In the genomic region with DNA sequence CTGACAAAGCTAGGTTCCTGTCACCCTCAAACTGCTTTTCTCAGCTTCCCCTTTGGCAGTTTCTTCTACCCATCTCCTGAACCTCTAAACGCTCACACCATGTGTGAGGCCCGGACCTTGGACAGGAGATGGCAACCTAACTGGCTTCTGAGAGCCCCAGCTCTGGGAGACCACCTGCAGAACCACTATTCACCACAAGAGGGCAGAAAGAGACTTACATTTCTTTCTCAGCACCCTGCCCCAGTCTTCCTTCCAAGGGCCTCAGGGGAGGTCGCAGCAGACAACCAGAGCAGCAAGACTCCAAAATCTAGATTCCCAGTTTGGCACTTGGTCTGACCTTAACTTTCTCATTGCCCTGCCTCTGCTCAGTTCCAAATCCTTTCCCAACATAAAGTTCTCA, we compare ENCODE assay signal across 8 mouse cellular contexts. TPM values are rescaled to one million over a fixed set of nuclear protein-coding genes. Genes with fewer than 3 reads are reported as not detected.
A peak's percentile ranks its signal among the peaks of the same experiment; 100 is the strongest.
DNase-seq lines count a peak whose midpoint lies in the region; ATAC-seq and TF ChIP-seq lines count a peak whose summit lies in the region.

No protein-coding gene starts in this region.

- peaks cover 71% of the 10 kb centered on the region in 2 experiments for H3K36me3 ChIP-seq in CH12.LX (replicated peaks in 1 of 2; ENCODE audit: control insufficient read depth in 1 of 2, insufficient read depth in 1 of 2, low read length in 1 of 2)
- no peaks in the 10 kb centered on the region for H3K36me3 ChIP-seq in heart, adult 2 months (ENCODE audit: control insufficient read depth, insufficient read depth, low read length)
- H3K36me3 ChIP-seq in kidney, postnatal 0 days (ENCODE audit: insufficient read depth, low read length): peaks cover 32% of the 10 kb centered on the region
- peaks cover 28% of the 10 kb centered on the region for H3K36me3 ChIP-seq in liver, postnatal 0 days (replicated peaks; ENCODE audit: insufficient read depth, low read length)

- ATAC-seq in kidney, postnatal 0 days (replicated peaks; ENCODE audit: low FRiP score, low read depth): no peak
- ATAC-seq in liver, postnatal 0 days: no peak

- TF ChIP-seq CTCF in CH12.LX (conservative IDR thresholded peaks at IDR 0.05 in 1 of 2, IDR thresholded peaks at IDR 0.05 in 1 of 2; ENCODE audit: low read depth in 2 of 2, low read length in 2 of 2): peak; percentile 92 to 98
- peak; percentile 95 for TF ChIP-seq CTCF in heart, adult 2 months (IDR thresholded peaks at IDR 0.05)
- peak; percentile 85 for TF ChIP-seq CTCF in kidney, postnatal 0 days (IDR thresholded peaks at IDR 0.05; ENCODE audit: low read depth)
- peak; percentile 86 for TF ChIP-seq CTCF in liver, postnatal 0 days (IDR thresholded peaks at IDR 0.05; ENCODE audit: low read depth)

- WGBS in heart, adult 2 months: 15% methylated on average over 3 of the region's 3 CpGs
- 17% methylated on average over 3 of the region's 3 CpGs for WGBS in kidney, postnatal 0 days
- WGBS in liver, postnatal 0 days (ENCODE audit: insufficient replicate concordance): 12% methylated on average over 3 of the region's 3 CpGs

- no peak overlapping the region for H3K27ac ChIP-seq in CH12.LX (ENCODE audit: insufficient read depth, low read depth)
- H3K27ac ChIP-seq in heart, adult 2 months: no peak overlapping the region; the same call in 1 of the 2 replicates
- no peak overlapping the region for H3K27ac ChIP-seq in kidney, postnatal 0 days
- H3K27ac ChIP-seq in liver, postnatal 0 days (ENCODE audit: low read depth): no peak overlapping the region

- no peak for TF ChIP-seq POLR2A in CH12.LX (IDR thresholded peaks at IDR 0.05; ENCODE audit: low read depth, low read length)
- no peak for TF ChIP-seq POLR2A in heart, adult 2 months (IDR thresholded peaks at IDR 0.05; ENCODE audit: insufficient read depth, low read depth, low read length)

- no peaks in the 10 kb centered on the region for H3K79me2 ChIP-seq in CH12.LX (replicated peaks; ENCODE audit: control insufficient read depth, extremely low read depth, insufficient read depth, poor library complexity, severe bottlenecking)
- H3K79me2 ChIP-seq in heart, adult 2 months (replicated peaks; ENCODE audit: control insufficient read depth, insufficient read depth, low read length): no peaks in the 10 kb centered on the region

- H3K9me3 ChIP-seq in CH12.LX (replicated peaks; ENCODE audit: low read length): no peaks in the 10 kb centered on the region
- no peaks in the 10 kb centered on the region for H3K9me3 ChIP-seq in kidney, postnatal 0 days (replicated peaks; ENCODE audit: low read length)
- no peaks in the 10 kb centered on the region for H3K9me3 ChIP-seq in liver, postnatal 0 days (ENCODE audit: low read length)

- H3K27me3 ChIP-seq in CH12.LX (replicated peaks): no peaks in the 10 kb centered on the region
- no peaks in the 10 kb centered on the region for H3K27me3 ChIP-seq in heart, adult 2 months (ENCODE audit: control insufficient read depth, insufficient read depth, low read length)
- no peaks in the 10 kb centered on the region for H3K27me3 ChIP-seq in kidney, postnatal 0 days (ENCODE audit: insufficient read depth, low read length)
- H3K27me3 ChIP-seq in liver, postnatal 0 days (ENCODE audit: insufficient read depth, low read length): no peaks in the 10 kb centered on the region

- H3K4me2 ChIP-seq in CH12.LX (ENCODE audit: insufficient read depth, low read depth, poor library complexity, severe bottlenecking): no peak overlapping the region
- no peak overlapping the region for H3K4me2 ChIP-seq in kidney, postnatal 0 days (ENCODE audit: low read length)
- H3K4me2 ChIP-seq in liver, postnatal 0 days (ENCODE audit: low read depth, low read length): no peak overlapping the region

- dilution Hi-C loops in CH12.LX (cut with MboI; ENCODE audit: extremely low pct_ligation_motif_present, extremely low pct_unique_long_range_greater_than_20kb, low sequenced_read_pairs): no loop called here

- H3K4me3 ChIP-seq in CH12.LX (replicated peaks in 1 of 3; ENCODE audit: low read depth in 2 of 3, low read length in 2 of 3, poor library complexity in 1 of 3): no peak overlapping the region
- no peak overlapping the region for H3K4me3 ChIP-seq in heart, adult 2 months
- H3K4me3 ChIP-seq in kidney, postnatal 0 days (replicated peaks; ENCODE audit: low read depth, low read length): no peak overlapping the region
- no peak overlapping the region for H3K4me3 ChIP-seq in liver, postnatal 0 days (ENCODE audit: low read depth, low read length)

- no peak overlapping the region for H3K9ac ChIP-seq in CH12.LX (ENCODE audit: insufficient read depth, low read depth)
- no peak overlapping the region for H3K9ac ChIP-seq in heart, adult 2 months (ENCODE audit: low read depth, low read length)
- no peak overlapping the region for H3K9ac ChIP-seq in kidney, postnatal 0 days (ENCODE audit: low read depth, low read length)
- H3K9ac ChIP-seq in liver, postnatal 0 days (replicated peaks): no peak overlapping the region

- in situ Hi-C loops in CH12.LX (cut with MboI; ENCODE audit: low pct_ligation_motif_present, low pct_unique_long_range_greater_than_20kb, low sequenced_read_pairs): loop anchor here (10.0 kb wide), 1 partner anchor 165 kb away; the partner anchor contains the start of gene Zbtb39

- TF ChIP-seq RAD21 in CH12.LX (IDR thresholded peaks at IDR 0.05; ENCODE audit: low read depth, low read length): peak; percentile 95

- H3K4me1 ChIP-seq in CH12.LX (ENCODE audit: control insufficient read depth in 1 of 2, insufficient read depth in 2 of 2): peaks cover 0 to 6% of the 10 kb centered on the region in 2 experiments; a peak in 2 of 4 replicates
- H3K4me1 ChIP-seq in heart, adult 2 months (ENCODE audit: control insufficient read depth, insufficient read depth, low read length): peaks cover 3% of the 10 kb centered on the region
- H3K4me1 ChIP-seq in kidney, postnatal 0 days (replicated peaks; ENCODE audit: insufficient read depth, low read length): peaks cover 2% of the 10 kb centered on the region; the same call in 1 of the 2 replicates
- peaks cover 9% of the 10 kb centered on the region for H3K4me1 ChIP-seq in liver, postnatal 0 days (ENCODE audit: insufficient read depth)

- intact Hi-C loops in heart, adult 2 months (cut with DNase I): loop anchor here (2.0 to 10.0 kb wide), 3 partner anchors 53 to 165 kb away; partner anchors contain the start of gene Zbtb39

- TF ChIP-seq EP300 in CH12.LX (IDR thresholded peaks at IDR 0.05; ENCODE audit: low read length): no peak
- 0 out of 2 replicates have a peak, but pooled peaks have one; percentile 48 for TF ChIP-seq EP300 in heart, adult 2 months (IDR thresholded peaks at IDR 0.05; ENCODE audit: insufficient read depth, low read depth, low read length)
- TF ChIP-seq EP300 in liver, postnatal 0 days (IDR thresholded peaks at IDR 0.05; ENCODE audit: low read depth): no peak

- peak; percentile 87 for DNase-seq in CH12.LX (ENCODE audit: extremely low read depth)
- DNase-seq in adrenal gland, adult (ENCODE audit: inconsistent age in 2 of 2, low spot score in 1 of 2): peak; percentile 75 to 94
- DNase-seq in embryo, embryonic 10 days (ENCODE audit: low spot score): peak; percentile 83
- DNase-seq in heart, adult 2 months: peak; percentile 65 to 68
- peak; percentile 94 for DNase-seq in kidney, postnatal 0 days (ENCODE audit: low spot score)
- peak; percentile 78 for DNase-seq in liver, postnatal 0 days
- DNase-seq in ovary, postnatal 14 days (ENCODE audit: low spot score): peak; percentile 86
- DNase-seq in thymus, postnatal 4 days: peak; percentile 85

TF ChIP-seq in CH12.LX, 34 proteins besides CTCF, POLR2A, EP300 and RAD21 (continues in another document):
- TF ChIP-seq SMC3 (IDR thresholded peaks at IDR 0.05; ENCODE audit: low read depth, low read length) (peak; percentile 93), BHLHE40 (IDR thresholded peaks at IDR 0.05; ENCODE audit: low read depth, low read length) (0 out of 2 replicates have a peak, but pooled peaks have one; percentile 11), SIN3A (IDR thresholded peaks at IDR 0.05; ENCODE audit: low read length) (0 out of 2 replicates have a peak, but pooled peaks have one; percentile 45), MEF2A (IDR thresholded peaks at IDR 0.05; ENCODE audit: borderline replicate concordance, low read depth, low read length) (0 out of 2 replicates have a peak, but pooled peaks have one; percentile 36), ZC3H11A (IDR thresholded peaks at IDR 0.05; ENCODE audit: low read depth, low read length) (peak; percentile 92)

RNA-seq across cellular contexts. Expression of gene Nxph4, which starts 35.1 kb away (rescaled TPM):
- 0.13 TPM in 1 of 2 replicates, not detected in the other for total RNA-seq in CH12.LX (2012; rRNA removed)
- not detected in 2 replicates for total RNA-seq in CH12.LX (2014; rRNA removed)
- polyA plus RNA-seq in CH12.LX (2012; ENCODE audit: insufficient read length, low read depth): 0.14 and 0.15 TPM in 2 replicates
- total RNA-seq in heart, adult 2 months (2021): under 1 TPM; 0.34 to 0.68 TPM
- polyA plus RNA-seq in heart, adult 2 months (2012; rRNA removed): 0.39 and 0.41 TPM in 2 replicates
- polyA plus RNA-seq in kidney, postnatal 0 days (2015; fragmentation: Nextera tagmentation; extraction: Ambion mirVana): 0.93 and 1.1 TPM in 2 replicates
- polyA plus RNA-seq in liver, postnatal 0 days (2015; fragmentation: Nextera tagmentation; extraction: Ambion mirVana): not detected in 2 replicates

RNA-seq across cellular contexts. Expression of gene Shmt2, which starts 47.2 kb away (rescaled TPM):
- total RNA-seq in CH12.LX (2012; rRNA removed) (252 and 317 TPM in 2 replicates), CH12.LX (2014; rRNA removed) (267 and 273 TPM in 2 replicates)
- 315 and 353 TPM in 2 replicates for polyA plus RNA-seq in CH12.LX (2012; ENCODE audit: insufficient read length, low read depth)
- 10 to 100 TPM; 42.6 to 43.4 TPM for total RNA-seq in heart, adult 2 months (2021)
- 60.9 and 67.0 TPM in 2 replicates for polyA plus RNA-seq in heart, adult 2 months (2012; rRNA removed)
- polyA plus RNA-seq in kidney, postnatal 0 days (2015; fragmentation: Nextera tagmentation; extraction: Ambion mirVana): 71.1 and 76.0 TPM in 2 replicates
- polyA plus RNA-seq in liver, postnatal 0 days (2015; fragmentation: Nextera tagmentation; extraction: Ambion mirVana): 62.6 and 75.0 TPM in 2 replicates

RNA-seq across cellular contexts. Expression of gene Lrp1, which starts 51.5 kb away (rescaled TPM):
- total RNA-seq in CH12.LX (2012; rRNA removed) (16.5 and 51.2 TPM in 2 replicates), CH12.LX (2014; rRNA removed) (3.1 and 3.3 TPM in 2 replicates)
- 11.0 and 11.8 TPM in 2 replicates for polyA plus RNA-seq in CH12.LX (2012; ENCODE audit: insufficient read length, low read depth)
- 10 to 100 TPM; 74.0 to 79.5 TPM for total RNA-seq in heart, adult 2 months (2021)
- polyA plus RNA-seq in heart, adult 2 months (2012; rRNA removed): 74.1 and 83.7 TPM in 2 replicates
- polyA plus RNA-seq in kidney, postnatal 0 days (2015; fragmentation: Nextera tagmentation; extraction: Ambion mirVana): 42.6 and 44.5 TPM in 2 replicates
- polyA plus RNA-seq in liver, postnatal 0 days (2015; fragmentation: Nextera tagmentation; extraction: Ambion mirVana): 44.7 and 49.2 TPM in 2 replicates

RNA-seq across cellular contexts. Expression of gene Ndufa4l2, which starts 54.7 kb away (rescaled TPM):
- 0.47 and 0.80 TPM in 2 replicates for total RNA-seq in CH12.LX (2012; rRNA removed)
- total RNA-seq in CH12.LX (2014; rRNA removed): not detected in 2 replicates
- not detected in 2 replicates for polyA plus RNA-seq in CH12.LX (2012; ENCODE audit: insufficient read length, low read depth)
- 10 to 100 TPM; 20.1 to 27.9 TPM for total RNA-seq in heart, adult 2 months (2021)
- 45.1 and 64.4 TPM in 2 replicates for polyA plus RNA-seq in heart, adult 2 months (2012; rRNA removed)
- polyA plus RNA-seq in kidney, postnatal 0 days (2015; fragmentation: Nextera tagmentation; extraction: Ambion mirVana): 57.8 and 63.2 TPM in 2 replicates
- 13.1 and 23.1 TPM in 2 replicates for polyA plus RNA-seq in liver, postnatal 0 days (2015; fragmentation: Nextera tagmentation; extraction: Ambion mirVana)
